Mouse (Mus musculus): Measurements from ENCODE around the gene Dab2ip. TPM values are rescaled to one million over a fixed set of nuclear protein-coding genes. Genes with fewer than 3 reads are reported as not detected.

Gene Dab2ip
- polyA plus RNA-seq, 1 experiment from 2014 or later, result 50.5 TPM

- Histone ChIP-seq H3K9ac (ENCODE audit: low read depth, low read length) (peak overlapping the region; percentile 85), H3K27me3 (replicated peaks; ENCODE audit: control insufficient read depth, insufficient read depth, low read length) (no peaks in the 10 kb centered on the region), H3K4me3 (ENCODE audit: low read depth, low read length) (peak overlapping the region; percentile 85), H3K27ac (replicated peaks; ENCODE audit: low read depth, low read length) (no peak overlapping the region), H3K36me3 (ENCODE audit: control insufficient read depth, insufficient read depth, low read length) (no peaks in the 10 kb centered on the region), H3K4me2 (ENCODE audit: low read depth, low read length) (peak overlapping the region; percentile 82), H3K4me1 (ENCODE audit: control insufficient read depth, insufficient read depth, low read length) (peaks cover 67% of the 10 kb centered on the region), H3K9me3 (ENCODE audit: control insufficient read depth, low read length) (no peaks in the 10 kb centered on the region)
- 35% methylated on average over 12 of the region's 12 CpGs for whole genome bisulfite sequencing
- no peak for ATAC-seq (ENCODE audit: low read depth)
- DNase-seq (ENCODE audit: low spot score), result no peak
Measured at GRCm38 (mm10) chr2:35623431-35624148, 65.5 kb downstream of the Dab2ip start.

- Histone ChIP-seq H3K9me3 (ENCODE audit: control insufficient read depth, low read length) (no peaks in the 10 kb centered on the region), H3K4me2 (ENCODE audit: low read depth, low read length) (peak overlapping the region; percentile 82), H3K9ac (ENCODE audit: low read depth, low read length) (peak overlapping the region; percentile 85; the same call in 1 of the 2 replicates), H3K36me3 (ENCODE audit: control insufficient read depth, insufficient read depth, low read length) (no peaks in the 10 kb centered on the region), H3K27me3 (replicated peaks; ENCODE audit: control insufficient read depth, insufficient read depth, low read length) (no peaks in the 10 kb centered on the region), H3K27ac (replicated peaks; ENCODE audit: low read depth, low read length) (no peak overlapping the region), H3K4me3 (ENCODE audit: low read depth, low read length) (no peak overlapping the region), H3K4me1 (ENCODE audit: control insufficient read depth, insufficient read depth, low read length) (peaks cover 59% of the 10 kb centered on the region)
- 49% methylated on average over 5 of the region's 5 CpGs for WGBS
- ATAC-seq (ENCODE audit: low read depth) (no peak), DNase-seq (ENCODE audit: low spot score) (no peak)
Measured at GRCm38 (mm10) chr2:35624380-35625006, 66.4 kb downstream of the Dab2ip start.

GRCm38 (mm10) chr2:35625007-35625380, 66.9 kb downstream of the Dab2ip start:
- DNase-seq (ENCODE audit: low spot score) (no peak), ATAC-seq (ENCODE audit: low read depth) (no peak)
- Histone ChIP-seq H3K4me1 (ENCODE audit: control insufficient read depth, insufficient read depth, low read length) (peaks cover 54% of the 10 kb centered on the region), H3K9me3 (ENCODE audit: control insufficient read depth, low read length) (no peaks in the 10 kb centered on the region), H3K4me3 (ENCODE audit: low read depth, low read length) (no peak overlapping the region), H3K9ac (ENCODE audit: low read depth, low read length) (no peak overlapping the region), H3K27me3 (replicated peaks; ENCODE audit: control insufficient read depth, insufficient read depth, low read length) (no peaks in the 10 kb centered on the region), H3K36me3 (ENCODE audit: control insufficient read depth, insufficient read depth, low read length) (no peaks in the 10 kb centered on the region), H3K4me2 (ENCODE audit: low read depth, low read length) (no peak overlapping the region), H3K27ac (replicated peaks; ENCODE audit: low read depth, low read length) (no peak overlapping the region)
- 94% methylated on average over 6 of the region's 6 CpGs for WGBS

- no peaks in the 10 kb centered on the region for H3K36me3 ChIP-seq (ENCODE audit: control insufficient read depth, insufficient read depth, low read length)
- 71% methylated on average over 6 of the region's 6 CpGs for WGBS
- H3K4me1 ChIP-seq (ENCODE audit: control insufficient read depth, insufficient read depth, low read length), result peaks cover 48% of the 10 kb centered on the region
- H3K4me2 ChIP-seq (ENCODE audit: low read depth, low read length), result no peak overlapping the region
- H3K9ac ChIP-seq (ENCODE audit: low read depth, low read length), result no peak overlapping the region
- DNase-seq (ENCODE audit: low spot score) (no peak), ATAC-seq (ENCODE audit: low read depth) (no peak)
- H3K27me3 ChIP-seq (replicated peaks; ENCODE audit: control insufficient read depth, insufficient read depth, low read length), result no peaks in the 10 kb centered on the region
- H3K9me3 ChIP-seq (ENCODE audit: control insufficient read depth, low read length), result no peaks in the 10 kb centered on the region
- no peak overlapping the region for H3K4me3 ChIP-seq (ENCODE audit: low read depth, low read length)
- H3K27ac ChIP-seq (replicated peaks; ENCODE audit: low read depth, low read length), result no peak overlapping the region
Measured at GRCm38 (mm10) chr2:35625526-35625925, 67.5 kb downstream of the Dab2ip start.

- no peaks in the 10 kb centered on the region for H3K27me3 ChIP-seq (replicated peaks; ENCODE audit: control insufficient read depth, insufficient read depth, low read length)
- no peak for ATAC-seq (ENCODE audit: low read depth)
- DNase-seq (ENCODE audit: low spot score), result no peak
- no peaks in the 10 kb centered on the region for H3K36me3 ChIP-seq (ENCODE audit: control insufficient read depth, insufficient read depth, low read length)
- H3K27ac ChIP-seq (replicated peaks; ENCODE audit: low read depth, low read length), result no peak overlapping the region
- H3K9ac ChIP-seq (ENCODE audit: low read depth, low read length), result 0 out of 2 replicates have a peak overlapping the region, but pooled peaks have one; percentile 15
- H3K4me2 ChIP-seq (ENCODE audit: low read depth, low read length), result no peak overlapping the region
- H3K9me3 ChIP-seq (ENCODE audit: control insufficient read depth, low read length), result no peaks in the 10 kb centered on the region
- H3K4me3 ChIP-seq (ENCODE audit: low read depth, low read length), result no peak overlapping the region
- H3K4me1 ChIP-seq (ENCODE audit: control insufficient read depth, insufficient read depth, low read length), result peaks cover 41% of the 10 kb centered on the region
- 66% methylated on average over 9 of the region's 9 CpGs for WGBS
Measured at GRCm38 (mm10) chr2:35626181-35626727, 68.2 kb downstream of the Dab2ip start.

GRCm38 (mm10) chr2:35627298-35627898, 69.3 kb downstream of the Dab2ip start:
- no peaks in the 10 kb centered on the region for H3K27me3 ChIP-seq (replicated peaks; ENCODE audit: control insufficient read depth, insufficient read depth, low read length)
- H3K9ac ChIP-seq (ENCODE audit: low read depth, low read length), result no peak overlapping the region
- peak overlapping the region; percentile 9; the same call in 1 of the 2 replicates for H3K4me2 ChIP-seq (ENCODE audit: low read depth, low read length)
- no peak overlapping the region for H3K4me3 ChIP-seq (ENCODE audit: low read depth, low read length)
- no peaks in the 10 kb centered on the region for H3K36me3 ChIP-seq (ENCODE audit: control insufficient read depth, insufficient read depth, low read length)
- no peak overlapping the region; the same call in 1 of the 2 replicates for H3K27ac ChIP-seq (replicated peaks; ENCODE audit: low read depth, low read length)
- no peaks in the 10 kb centered on the region for H3K9me3 ChIP-seq (ENCODE audit: control insufficient read depth, low read length)
- WGBS, result 42% methylated on average over 11 of the region's 11 CpGs
- DNase-seq (ENCODE audit: low spot score) (no peak), ATAC-seq (ENCODE audit: low read depth) (no peak)
- H3K4me1 ChIP-seq (ENCODE audit: control insufficient read depth, insufficient read depth, low read length), result peaks cover 36% of the 10 kb centered on the region

DNA sequence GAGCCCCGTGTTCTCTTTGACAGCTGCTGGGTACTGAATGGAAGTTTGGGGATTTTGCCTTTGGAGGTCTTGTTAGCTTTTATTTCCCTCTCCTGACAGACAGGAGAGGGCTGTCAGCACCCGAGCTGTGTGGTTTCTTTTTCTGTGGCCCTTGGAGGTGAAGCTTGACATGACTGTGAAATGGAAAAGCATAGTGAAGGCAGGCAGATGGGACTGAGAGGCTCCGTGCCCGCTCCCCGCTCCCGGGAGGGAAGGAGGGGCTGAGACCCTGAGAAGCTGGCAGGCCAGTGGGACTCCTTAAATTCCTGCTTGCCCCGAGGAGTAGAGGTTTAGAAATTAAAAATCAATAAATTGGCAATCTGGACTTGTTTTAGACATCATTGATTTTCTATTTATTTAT, 70.0 kb downstream of the Dab2ip start:
- ATAC-seq (ENCODE audit: low read depth) (no peak), DNase-seq (ENCODE audit: low spot score) (no peak)
- Histone ChIP-seq H3K9me3 (ENCODE audit: control insufficient read depth, low read length) (no peaks in the 10 kb centered on the region), H3K36me3 (ENCODE audit: control insufficient read depth, insufficient read depth, low read length) (no peaks in the 10 kb centered on the region), H3K27ac (replicated peaks; ENCODE audit: low read depth, low read length) (no peak overlapping the region), H3K4me1 (ENCODE audit: control insufficient read depth, insufficient read depth, low read length) (peaks cover 31% of the 10 kb centered on the region), H3K4me2 (ENCODE audit: low read depth, low read length) (no peak overlapping the region), H3K27me3 (replicated peaks; ENCODE audit: control insufficient read depth, insufficient read depth, low read length) (no peaks in the 10 kb centered on the region), H3K9ac (ENCODE audit: low read depth, low read length) (peak overlapping the region; percentile 19; the same call in 1 of the 2 replicates), H3K4me3 (ENCODE audit: low read depth, low read length) (no peak overlapping the region)
- WGBS, result 40% methylated on average over 7 of the region's 7 CpGs

DNA sequence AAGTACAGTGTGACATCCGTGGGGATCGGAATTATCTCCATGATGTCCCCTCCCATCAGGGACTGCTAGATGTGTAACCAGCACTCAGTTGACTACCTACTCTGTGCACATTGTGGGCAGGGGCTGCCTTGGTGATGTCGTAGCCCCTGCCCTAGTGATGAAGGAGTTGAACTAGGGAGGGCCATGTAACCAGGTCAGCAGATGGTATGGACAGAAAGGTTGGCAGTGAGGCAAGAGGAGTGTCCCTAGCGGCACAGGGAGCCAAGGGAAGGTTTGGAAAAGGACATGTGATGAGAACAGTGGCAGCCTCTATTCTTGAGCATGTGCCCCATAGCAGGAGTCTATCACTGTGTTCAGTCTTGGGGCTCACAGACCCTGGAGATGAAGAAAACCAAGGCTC, 70.6 kb downstream of the Dab2ip start:
- no peaks in the 10 kb centered on the region for H3K27me3 ChIP-seq (replicated peaks; ENCODE audit: control insufficient read depth, insufficient read depth, low read length)
- no peak for ATAC-seq (ENCODE audit: low read depth)
- H3K27ac ChIP-seq (replicated peaks; ENCODE audit: low read depth, low read length), result no peak overlapping the region
- no peaks in the 10 kb centered on the region for H3K36me3 ChIP-seq (ENCODE audit: control insufficient read depth, insufficient read depth, low read length)
- 89% methylated on average over 4 of the region's 4 CpGs for WGBS
- no peak overlapping the region for H3K9ac ChIP-seq (ENCODE audit: low read depth, low read length)
- no peak for DNase-seq (ENCODE audit: low spot score)
- no peaks in the 10 kb centered on the region for H3K9me3 ChIP-seq (ENCODE audit: control insufficient read depth, low read length)
- no peak overlapping the region for H3K4me2 ChIP-seq (ENCODE audit: low read depth, low read length)
- peaks cover 26% of the 10 kb centered on the region for H3K4me1 ChIP-seq (ENCODE audit: control insufficient read depth, insufficient read depth, low read length)
- H3K4me3 ChIP-seq (ENCODE audit: low read depth, low read length), result no peak overlapping the region
